Mouse (Mus musculus) urinary bladder, postnatal 36 days (tissue): ENCODE data around the gene Slit2.

Experiments
- DNase-seq, 2 experiments: peaks; one replicate each; pipeline ENCODE4 v3.0.0; 2022; ENCODE audit warnings: low spot score in 2 of 2, mixed read lengths in 1 of 2

The Slit2 gene

GRCm38 (mm10) chr5:48230430-48231080 is 247.6 kb downstream of the Slit2 start:
- DNase-seq = no peak

- no peak for DNase-seq
Measured at GRCm38 (mm10) chr5:48234728-48235127, 251.8 kb downstream of the Slit2 start.

DNA sequence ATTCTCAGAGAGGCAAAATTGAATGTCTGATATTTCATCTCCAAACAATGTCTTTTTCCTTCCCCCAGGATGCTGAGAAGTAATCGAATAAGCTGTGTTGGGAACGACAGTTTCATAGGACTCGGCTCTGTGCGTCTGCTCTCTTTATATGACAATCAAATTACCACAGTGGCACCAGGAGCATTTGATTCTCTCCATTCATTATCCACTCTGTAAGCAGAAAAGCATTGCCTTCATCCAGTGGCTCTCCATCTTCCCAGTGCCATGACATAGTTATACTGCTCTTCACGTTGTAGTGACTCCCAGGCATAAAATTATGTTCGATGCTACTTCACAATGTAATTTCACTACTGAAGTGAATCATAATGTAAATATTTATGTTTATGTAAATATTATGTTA is 252.3 kb downstream of the Slit2 start:
- DNase-seq = no peak

- peak in 1 of 2 experiments; percentile 7 for DNase-seq
Measured at GRCm38 (mm10) chr5:48240751-48241150, 257.8 kb downstream of the Slit2 start.

GRCm38 (mm10) chr5:48248327-48248726 is 265.4 kb downstream of the Slit2 start:
- DNase-seq = no peak

DNA sequence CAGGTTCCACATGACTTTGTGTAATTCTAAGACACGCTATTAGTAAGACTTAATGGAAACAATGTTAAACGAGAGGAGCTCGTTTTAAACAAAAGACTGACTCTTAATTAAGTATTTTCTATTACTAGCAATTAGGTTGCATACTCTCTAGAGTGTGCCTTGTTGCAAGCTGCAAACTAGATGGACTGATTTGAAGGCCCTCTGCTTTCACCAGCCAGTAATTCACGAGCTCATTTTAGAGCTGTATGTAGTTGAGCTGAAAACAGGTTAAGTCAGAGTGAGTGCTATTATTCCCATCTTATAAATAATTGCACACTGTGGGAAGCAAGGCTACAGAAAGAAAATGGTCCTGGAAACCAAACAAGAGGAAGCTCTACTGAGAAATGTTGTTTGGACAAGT is 294.6 kb downstream of the Slit2 start:
- no peak for DNase-seq

GRCm38 (mm10) chr5:48301186-48301585 is 318.2 kb downstream of the Slit2 start:
- DNase-seq = no peak

- DNase-seq = no peak
Measured at GRCm38 (mm10) chr5:48315057-48315602, 332.2 kb downstream of the Slit2 start.

DNA sequence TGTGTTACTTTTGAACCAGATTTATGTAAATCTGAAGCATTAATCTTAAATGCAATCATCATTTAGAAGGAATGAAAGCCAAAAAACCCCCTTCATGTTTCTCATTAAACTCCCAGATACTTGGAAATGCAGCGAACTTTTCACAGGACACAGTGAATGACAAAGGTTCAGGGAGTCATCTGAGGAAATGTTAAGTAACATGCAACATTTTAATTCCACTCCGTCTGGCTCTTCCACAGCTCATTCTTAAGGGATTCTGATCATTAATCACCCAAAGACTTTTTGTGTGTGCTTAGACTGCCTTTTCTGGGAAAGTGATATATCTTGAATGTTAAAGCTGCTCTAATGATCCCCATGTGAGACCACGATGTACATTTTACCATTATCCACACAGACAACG is 337.7 kb downstream of the Slit2 start:
- no peak for DNase-seq

DNA sequence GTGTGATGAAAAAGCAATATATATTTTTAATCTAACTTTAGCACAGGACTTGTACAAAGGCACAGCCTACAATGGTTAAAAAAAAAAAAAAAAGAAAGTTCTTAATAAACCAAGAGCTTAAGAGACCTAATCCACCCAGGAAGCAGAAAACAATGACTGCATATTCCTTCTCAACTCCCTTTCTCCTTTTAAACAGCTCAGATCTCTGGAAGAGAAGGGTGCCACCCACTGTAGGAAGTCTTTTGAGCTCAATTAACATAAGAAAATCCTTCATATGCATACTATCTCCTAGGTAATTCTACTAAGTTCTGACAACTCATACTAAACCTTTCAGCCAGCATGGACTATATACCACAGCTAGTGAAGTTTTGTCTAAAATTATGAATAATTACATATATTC is 343.3 kb downstream of the Slit2 start:
- no peak for DNase-seq

GRCm38 (mm10) chr5:48327652-48328051 is 344.7 kb downstream of the Slit2 start, which contains the start of gene 5730480H06Rik:
5730480H06Rik (plus strand) TSS chr5:48327952.
- DNase-seq = no peak

GRCm38 (mm10) chr5:48329751-48330150 is 346.8 kb downstream of the Slit2 start:
- DNase-seq = no peak

- no peak for DNase-seq
Measured at GRCm38 (mm10) chr5:48330817-48331216, 347.9 kb downstream of the Slit2 start.

- no peak for DNase-seq
Measured at GRCm38 (mm10) chr5:48331441-48331840, 348.5 kb downstream of the Slit2 start.

DNA sequence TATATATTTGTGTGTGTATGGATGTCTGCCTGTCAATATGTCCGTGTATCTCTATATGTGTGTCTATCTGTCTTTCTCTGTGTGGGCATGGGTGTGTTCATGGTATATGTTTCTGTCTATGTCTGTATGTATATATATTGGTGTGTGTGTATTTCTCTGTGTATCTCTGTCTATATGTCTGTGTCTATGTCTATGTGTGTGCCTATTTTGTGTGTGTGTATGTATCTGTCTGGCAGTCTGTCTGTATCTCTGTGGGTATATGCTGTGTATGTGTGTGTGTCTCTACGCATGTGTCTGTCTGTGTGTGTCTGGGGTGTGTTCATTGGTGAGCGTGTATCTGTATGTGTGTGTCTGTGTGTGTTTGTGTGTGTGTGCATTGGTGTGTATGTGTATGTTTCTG is 350.5 kb downstream of the Slit2 start:
- DNase-seq = no peak

- no peak for DNase-seq
Measured at GRCm38 (mm10) chr5:48333884-48334513, 351.1 kb downstream of the Slit2 start.

GRCm38 (mm10) chr5:48340808-48341433 is 358.0 kb downstream of the Slit2 start:
- DNase-seq = no peak

GRCm38 (mm10) chr5:48345095-48345982 is 362.4 kb downstream of the Slit2 start:
- DNase-seq = no peak

DNA sequence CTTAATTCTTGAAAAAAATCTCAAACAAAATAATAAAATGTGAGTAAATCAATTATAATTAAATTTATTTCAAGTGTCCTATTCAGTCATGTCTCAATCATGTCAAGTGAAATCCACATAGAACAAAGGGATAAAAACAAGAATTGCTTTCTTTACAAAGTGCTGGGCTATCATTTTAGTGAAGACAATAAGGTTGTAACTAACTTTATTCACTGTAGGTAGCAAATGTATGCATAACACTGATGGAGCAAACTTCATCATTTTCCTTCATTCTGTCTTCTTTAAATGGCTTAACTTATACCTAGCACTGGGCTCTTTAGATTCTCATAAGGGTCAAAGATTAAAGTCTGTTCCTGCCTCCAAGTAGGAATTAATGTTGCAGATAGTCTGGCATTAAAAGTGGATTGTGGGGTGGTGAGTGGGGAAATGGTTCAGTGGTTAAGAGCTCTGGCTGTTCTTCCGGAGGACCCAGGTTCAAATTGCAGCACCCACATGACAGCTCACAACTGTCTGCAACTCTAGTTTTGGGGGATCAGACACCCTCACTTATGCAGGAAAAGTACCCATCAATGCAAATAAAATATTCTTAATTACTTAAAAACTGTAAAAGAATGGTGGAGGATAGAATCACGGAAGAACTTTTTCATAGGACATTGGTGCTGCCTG is 363.2 kb downstream of the Slit2 start:
- DNase-seq = no peak

DNA sequence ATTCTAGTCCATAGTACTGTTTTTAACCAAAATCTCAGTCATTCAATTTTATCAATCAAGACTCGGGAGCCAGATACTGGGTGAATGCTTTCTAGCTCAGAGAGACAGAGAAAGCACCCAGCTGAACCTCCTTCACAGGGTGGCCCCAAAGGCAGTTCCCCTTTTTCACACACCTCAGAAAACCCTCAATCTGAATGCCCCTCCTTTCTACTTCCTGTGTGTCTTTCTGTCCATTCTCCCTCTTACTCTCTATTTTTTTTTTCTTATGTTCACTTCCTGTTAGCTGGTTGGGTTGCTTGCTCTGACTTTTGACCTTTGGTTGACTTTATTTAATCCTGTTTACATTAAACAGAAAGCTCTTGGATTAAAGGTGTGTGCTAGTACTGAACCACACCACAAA is 366.4 kb downstream of the Slit2 start:
- no peak for DNase-seq
